Mouse (Mus musculus): Measurements from ENCODE around the gene Arhgap10. TPM values are rescaled to one million over a fixed set of nuclear protein-coding genes. Genes with fewer than 3 reads are reported as not detected.

Arhgap10 gene
- polyA plus RNA-seq, 1 experiment from 2014 or later = 6.3 TPM

DNA sequence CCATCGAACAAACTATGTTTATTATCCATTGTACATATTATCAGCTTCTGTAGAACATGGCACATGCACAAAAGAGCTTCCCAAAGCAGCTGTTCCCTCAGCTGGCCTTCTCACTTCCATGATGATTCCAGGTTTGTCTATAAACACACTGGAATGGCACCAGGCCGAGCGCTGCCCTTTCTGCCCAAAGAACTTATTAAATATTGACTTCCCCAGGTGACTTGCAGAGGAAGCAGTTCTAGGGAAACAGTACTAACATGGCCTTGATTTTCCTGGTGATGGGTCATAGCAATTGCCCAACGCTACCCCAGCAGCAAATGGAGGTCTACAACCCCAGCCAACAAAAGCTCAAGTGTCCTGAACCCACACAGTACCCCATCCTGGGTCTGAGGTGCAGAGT lies 239.5 kb downstream of the Arhgap10 start:
- no peak for ATAC-seq (ENCODE audit: low FRiP score)
- no peak overlapping the region for H3K4me2 ChIP-seq
- no peaks in the 10 kb centered on the region for H3K27me3 ChIP-seq
- no peaks in the 10 kb centered on the region; the same call in 1 of the 2 replicates for H3K4me1 ChIP-seq (replicated peaks)
- H3K27ac ChIP-seq = no peak overlapping the region
- 95% methylated on average over 4 of the region's 4 CpGs for whole genome bisulfite sequencing
- no peak overlapping the region for H3K9ac ChIP-seq
- H3K4me3 ChIP-seq = no peak overlapping the region
- no peaks in the 10 kb centered on the region for H3K36me3 ChIP-seq
- no peaks in the 10 kb centered on the region for H3K9me3 ChIP-seq

DNA sequence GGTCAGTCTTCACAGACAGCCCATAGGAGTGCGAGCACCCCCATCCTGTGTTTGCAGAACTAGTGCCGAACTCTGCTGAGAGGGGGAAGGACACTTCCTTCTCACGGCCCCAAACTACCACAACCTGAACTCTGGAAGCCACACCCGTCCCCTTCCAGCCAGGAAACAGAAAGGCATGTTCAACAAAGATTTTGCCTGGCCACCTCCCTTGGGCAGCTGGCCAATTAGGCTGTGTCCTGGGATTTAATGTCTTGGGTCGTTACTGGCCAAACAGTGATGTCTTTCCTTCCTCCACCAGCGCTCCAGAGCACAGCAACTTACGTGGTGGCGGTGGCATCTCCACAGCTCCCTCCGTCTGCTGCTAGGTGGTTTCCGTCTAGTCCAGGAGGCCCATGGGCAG lies 240.9 kb downstream of the Arhgap10 start:
- H3K9me3 ChIP-seq = no peaks in the 10 kb centered on the region
- 88% methylated on average over 10 of the region's 10 CpGs for WGBS
- H3K4me3 ChIP-seq = no peak overlapping the region
- H3K4me1 ChIP-seq (replicated peaks) = no peaks in the 10 kb centered on the region; the same call in 1 of the 2 replicates
- H3K4me2 ChIP-seq = no peak overlapping the region
- no peaks in the 10 kb centered on the region for H3K27me3 ChIP-seq
- H3K36me3 ChIP-seq = no peaks in the 10 kb centered on the region
- H3K9ac ChIP-seq = no peak overlapping the region
- no peak overlapping the region for H3K27ac ChIP-seq
- no peak for ATAC-seq (ENCODE audit: low FRiP score)

DNA sequence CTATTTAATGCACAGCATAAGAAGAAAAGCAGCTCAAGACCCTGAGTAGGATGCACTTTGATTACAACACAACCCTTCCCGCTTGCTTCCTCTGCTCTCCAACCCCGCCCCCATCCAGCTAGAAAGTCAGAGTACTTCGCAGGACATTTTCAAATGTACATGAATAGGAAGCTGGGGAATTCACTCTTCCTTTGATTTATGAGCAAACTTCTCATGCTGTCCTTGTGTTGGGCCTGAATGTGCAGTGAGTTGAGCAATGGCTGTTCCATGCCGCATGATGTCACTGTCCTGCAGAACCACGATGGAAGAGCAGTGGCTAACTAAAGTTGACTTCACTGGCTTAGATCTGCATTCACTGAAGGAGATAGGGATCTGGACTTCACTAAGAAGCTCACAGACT lies 242.2 kb downstream of the Arhgap10 start:
- Histone ChIP-seq H3K9me3 (no peaks in the 10 kb centered on the region), H3K4me3 (no peak overlapping the region), H3K4me1 (replicated peaks) (no peaks in the 10 kb centered on the region), H3K36me3 (no peaks in the 10 kb centered on the region), H3K27ac (no peak overlapping the region), H3K9ac (no peak overlapping the region), H3K27me3 (no peaks in the 10 kb centered on the region), H3K4me2 (no peak overlapping the region)
- no peak for ATAC-seq (ENCODE audit: low FRiP score)
- 92% methylated on average over 5 of the region's 5 CpGs for WGBS

- Histone ChIP-seq H3K4me2 (no peak overlapping the region), H3K36me3 (peaks cover 6% of the 10 kb centered on the region; the same call in 1 of the 2 replicates), H3K4me3 (no peak overlapping the region), H3K27ac (no peak overlapping the region), H3K9me3 (no peaks in the 10 kb centered on the region), H3K27me3 (no peaks in the 10 kb centered on the region), H3K9ac (no peak overlapping the region), H3K4me1 (replicated peaks) (no peaks in the 10 kb centered on the region)
- ATAC-seq (ENCODE audit: low FRiP score) = no peak
- WGBS = 90% methylated on average over 6 of the region's 6 CpGs
These were observed 245.6 kb downstream of the Arhgap10 start for GRCm38 (mm10) chr8:77272136-77272535.

DNA sequence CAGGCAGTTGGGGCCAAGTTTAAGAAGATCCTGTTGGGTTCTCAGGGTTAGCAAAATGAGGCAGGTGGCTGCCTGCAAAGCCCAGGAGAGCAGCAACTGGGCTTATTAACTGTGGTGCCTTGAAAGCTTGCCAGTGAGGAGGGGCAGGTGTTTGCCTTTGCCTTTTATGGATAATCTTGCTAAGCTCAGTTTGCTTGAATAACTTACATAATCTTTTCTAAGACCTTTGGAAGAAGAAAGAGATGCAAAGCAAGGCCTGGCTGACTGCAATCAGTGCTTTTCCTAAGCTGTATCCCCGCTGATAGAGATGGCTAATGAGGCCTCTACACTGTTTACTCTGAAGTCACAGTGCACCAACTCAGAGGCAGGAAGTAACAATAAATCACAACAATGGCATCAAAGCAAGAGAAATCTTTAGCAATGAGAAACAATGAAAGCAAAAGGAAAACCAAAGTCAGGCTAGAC lies 249.8 kb downstream of the Arhgap10 start:
- ATAC-seq (ENCODE audit: low FRiP score) = no peak
- Histone ChIP-seq H3K4me2 (no peak overlapping the region), H3K9me3 (no peaks in the 10 kb centered on the region), H3K27ac (no peak overlapping the region), H3K36me3 (peaks cover 6% of the 10 kb centered on the region; the same call in 1 of the 2 replicates), H3K27me3 (no peaks in the 10 kb centered on the region), H3K9ac (no peak overlapping the region), H3K4me3 (no peak overlapping the region), H3K4me1 (replicated peaks) (no peaks in the 10 kb centered on the region)
- 64% methylated on average over 1 of the region's 1 CpGs for WGBS

GRCm38 (mm10) chr8:77262216-77263009 lies 255.3 kb downstream of the Arhgap10 start:
- Histone ChIP-seq H3K4me2 (no peak overlapping the region), H3K36me3 (no peaks in the 10 kb centered on the region), H3K9me3 (no peaks in the 10 kb centered on the region), H3K4me3 (no peak overlapping the region), H3K27me3 (no peaks in the 10 kb centered on the region), H3K4me1 (replicated peaks) (no peaks in the 10 kb centered on the region), H3K9ac (no peak overlapping the region), H3K27ac (no peak overlapping the region)
- 88% methylated on average over 12 of the region's 12 CpGs for WGBS
- no peak for ATAC-seq (ENCODE audit: low FRiP score)

DNA sequence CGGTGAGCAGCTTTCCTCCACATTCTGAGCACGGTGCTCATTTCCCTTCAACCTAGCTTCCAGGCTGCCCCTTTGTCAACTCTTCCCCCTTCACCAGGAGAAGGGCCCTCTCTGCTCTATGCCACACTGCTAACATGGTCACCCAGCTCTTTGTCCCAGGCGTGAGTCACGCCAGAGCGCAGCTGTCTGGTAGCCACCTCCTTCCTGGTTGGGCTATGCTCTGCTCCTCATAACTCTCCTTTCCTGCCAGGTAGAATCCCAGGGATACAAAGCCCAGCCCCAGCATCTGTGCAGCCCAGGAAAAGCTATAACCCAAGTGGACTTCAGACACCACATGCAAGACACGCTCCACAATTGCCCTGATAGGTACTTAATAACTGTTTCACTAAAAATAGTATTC lies 256.5 kb downstream of the Arhgap10 start:
- H3K4me1 ChIP-seq (replicated peaks) = no peaks in the 10 kb centered on the region
- H3K4me2 ChIP-seq = no peak overlapping the region
- ATAC-seq (ENCODE audit: low FRiP score) = no peak
- H3K9ac ChIP-seq = no peak overlapping the region
- H3K27ac ChIP-seq = no peak overlapping the region
- H3K9me3 ChIP-seq = no peaks in the 10 kb centered on the region
- H3K36me3 ChIP-seq = no peaks in the 10 kb centered on the region
- H3K27me3 ChIP-seq = no peaks in the 10 kb centered on the region
- WGBS = 97% methylated on average over 6 of the region's 6 CpGs
- H3K4me3 ChIP-seq = no peak overlapping the region

DNA sequence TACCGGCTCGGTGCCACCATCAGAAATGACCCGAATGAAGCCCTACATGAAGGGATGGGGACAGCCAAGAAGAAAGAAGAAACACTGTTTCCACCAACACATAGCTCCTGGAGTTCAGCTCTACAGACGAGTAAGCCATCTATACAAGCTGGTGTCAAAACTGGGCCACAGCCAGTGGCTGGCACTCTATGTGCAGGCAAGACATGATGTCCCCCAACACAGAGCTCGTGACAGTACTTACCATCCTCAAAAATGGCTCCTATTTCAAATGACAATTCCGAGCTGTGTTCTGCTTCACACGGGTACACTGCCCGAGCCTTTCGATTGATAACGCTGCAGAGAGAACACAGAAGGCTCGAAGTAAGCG lies 260.7 kb downstream of the Arhgap10 start:
- ATAC-seq (ENCODE audit: low FRiP score) = no peak

GRCm38 (mm10) chr8:77256450-77257084 lies 261.2 kb downstream of the Arhgap10 start:
- H3K27ac ChIP-seq = no peak overlapping the region
- no peak for ATAC-seq (ENCODE audit: low FRiP score)
- no peak overlapping the region for H3K4me2 ChIP-seq
- no peaks in the 10 kb centered on the region for H3K9me3 ChIP-seq
- no peaks in the 10 kb centered on the region for H3K36me3 ChIP-seq
- H3K4me1 ChIP-seq (replicated peaks) = no peaks in the 10 kb centered on the region
- no peaks in the 10 kb centered on the region for H3K27me3 ChIP-seq
- no peak overlapping the region for H3K9ac ChIP-seq
- 94% methylated on average over 5 of the region's 5 CpGs for WGBS
- no peak overlapping the region for H3K4me3 ChIP-seq

More for the DNA sequence above, 260.7 kb downstream of the Arhgap10 start:
- no peak overlapping the region for H3K4me3 ChIP-seq
- H3K9ac ChIP-seq = no peak overlapping the region
- H3K4me1 ChIP-seq (replicated peaks) = no peaks in the 10 kb centered on the region
- H3K36me3 ChIP-seq = no peaks in the 10 kb centered on the region
- 96% methylated on average over 12 of the region's 12 CpGs for WGBS
- no peaks in the 10 kb centered on the region for H3K9me3 ChIP-seq
- H3K27me3 ChIP-seq = no peaks in the 10 kb centered on the region
- H3K27ac ChIP-seq = no peak overlapping the region
- no peak overlapping the region for H3K4me2 ChIP-seq

- 86% methylated on average over 5 of the region's 5 CpGs for WGBS
- no peak overlapping the region for H3K27ac ChIP-seq
- no peaks in the 10 kb centered on the region for H3K9me3 ChIP-seq
- no peaks in the 10 kb centered on the region for H3K4me1 ChIP-seq (replicated peaks)
- no peak for ATAC-seq (ENCODE audit: low FRiP score)
- H3K4me3 ChIP-seq = no peak overlapping the region
- H3K4me2 ChIP-seq = no peak overlapping the region
- no peak overlapping the region for H3K9ac ChIP-seq
- no peaks in the 10 kb centered on the region for H3K27me3 ChIP-seq
- no peaks in the 10 kb centered on the region for H3K36me3 ChIP-seq
These were observed 263.3 kb downstream of the Arhgap10 start for GRCm38 (mm10) chr8:77254466-77254865.

GRCm38 (mm10) chr8:77251134-77251533 lies 266.6 kb downstream of the Arhgap10 start:
- H3K36me3 ChIP-seq = no peaks in the 10 kb centered on the region
- no peaks in the 10 kb centered on the region for H3K27me3 ChIP-seq
- no peaks in the 10 kb centered on the region for H3K4me1 ChIP-seq (replicated peaks)
- no peaks in the 10 kb centered on the region for H3K9me3 ChIP-seq
- no peak overlapping the region for H3K4me2 ChIP-seq
- no peak for ATAC-seq (ENCODE audit: low FRiP score)
- WGBS = 98% methylated on average over 5 of the region's 5 CpGs
- no peak overlapping the region for H3K27ac ChIP-seq
- no peak overlapping the region for H3K9ac ChIP-seq
- H3K4me3 ChIP-seq = no peak overlapping the region

- H3K9ac ChIP-seq = no peak overlapping the region
- no peaks in the 10 kb centered on the region for H3K36me3 ChIP-seq
- H3K4me3 ChIP-seq = no peak overlapping the region
- WGBS = 79% methylated on average over 3 of the region's 3 CpGs
- no peaks in the 10 kb centered on the region for H3K4me1 ChIP-seq (replicated peaks)
- H3K27me3 ChIP-seq = no peaks in the 10 kb centered on the region
- no peak overlapping the region for H3K27ac ChIP-seq
- H3K4me2 ChIP-seq = no peak overlapping the region
- no peak for ATAC-seq (ENCODE audit: low FRiP score)
- no peaks in the 10 kb centered on the region for H3K9me3 ChIP-seq
These were observed 267.7 kb downstream of the Arhgap10 start for GRCm38 (mm10) chr8:77250094-77250493.

- no peak for ATAC-seq (ENCODE audit: low FRiP score)
- Histone ChIP-seq H3K9me3 (no peaks in the 10 kb centered on the region), H3K4me3 (no peak overlapping the region), H3K36me3 (no peaks in the 10 kb centered on the region), H3K27me3 (no peaks in the 10 kb centered on the region), H3K27ac (no peak overlapping the region), H3K4me2 (no peak overlapping the region), H3K4me1 (replicated peaks) (peaks cover 6% of the 10 kb centered on the region), H3K9ac (no peak overlapping the region)
- WGBS = 90% methylated on average over 3 of the region's 3 CpGs
These were observed 276.4 kb downstream of the Arhgap10 start for GRCm38 (mm10) chr8:77241381-77241780.

Measured in hindbrain, embryonic 13.5 days (tissue).